Mouse (Mus musculus) CH12.LX (cell line): ENCODE data around the gene 2810004N23Rik. TPM values are rescaled to one million over a fixed set of nuclear protein-coding genes. Genes with fewer than 3 reads are reported as not detected.

Experiments used
- DNase-seq: peaks from one replicate; pipeline ENCODE4 v3.0.0-alpha.2; 2013; ENCODE audit errors: extremely low read depth
- H3K27ac ChIP-seq: 2 replicates; pipeline ENCODE4 v1.5.1; 2012; ENCODE audit warnings: low read depth, mild to moderate bottlenecking, control low read depth, moderate library complexity; ENCODE audit not compliant: insufficient read depth
- H3K27me3 ChIP-seq: replicated peaks from 2 replicates; pipeline ENCODE3; 2012; ENCODE audit warnings: inconsistent platforms
- H3K36me3 ChIP-seq, 2 experiments: replicated peaks in 1 of 2; 2 replicates each; pipeline versions ENCODE3 to v1.6.1; 2012; ENCODE audit warnings: inconsistent platforms in 1 of 2, low read length in 1 of 2, mild to moderate bottlenecking in 1 of 2, mixed read lengths in 1 of 2, moderate library complexity in 1 of 2; ENCODE audit not compliant: control insufficient read depth in 1 of 2, insufficient read depth in 1 of 2
- H3K4me1 ChIP-seq, 2 experiments: 2 replicates each; pipeline ENCODE4 v1.6.1; 2012; ENCODE audit warnings: inconsistent platforms in 1 of 2, moderate library complexity in 1 of 2; ENCODE audit not compliant: insufficient read depth in 2 of 2, control insufficient read depth in 1 of 2
- H3K4me2 ChIP-seq: 2 replicates; pipeline ENCODE4 v1.6.1; 2012; ENCODE audit warnings: low read depth, mild to moderate bottlenecking, control low read depth; ENCODE audit not compliant: poor library complexity, insufficient read depth, severe bottlenecking
- H3K4me3 ChIP-seq, 3 experiments: fragments of 150-350 bp in 1 of 3; sonication (generic) in 1 of 3; replicated peaks in 1 of 3; 2 replicates each; pipeline versions ENCODE3 to v1.5.1; 2011 to 2012; ENCODE audit warnings: low read depth in 2 of 3, low read length in 2 of 3, mild to moderate bottlenecking in 2 of 3, moderate library complexity in 2 of 3, control low read depth in 1 of 3, improper control_type of control experiment in 1 of 3, inconsistent platforms in 1 of 3, mixed read lengths in 1 of 3; ENCODE audit not compliant: poor library complexity in 1 of 3
- H3K79me2 ChIP-seq: replicated peaks from 2 replicates; pipeline ENCODE4 v1.6.1; 2012; ENCODE audit warnings: mild to moderate bottlenecking, moderate library complexity; ENCODE audit not compliant: control insufficient read depth, poor library complexity, insufficient read depth, severe bottlenecking; ENCODE audit errors: extremely low read depth
- H3K9ac ChIP-seq: 2 replicates; pipeline ENCODE4 v1.6.1; 2012; ENCODE audit warnings: low read depth, mild to moderate bottlenecking, control low read depth, moderate library complexity; ENCODE audit not compliant: insufficient read depth
- H3K9me3 ChIP-seq: replicated peaks from 2 replicates; pipeline ENCODE3; 2012; ENCODE audit warnings: low read length, inconsistent platforms, mixed read lengths
- CHD1 ChIP-seq: IDR thresholded peaks from 2 replicates; pipeline ENCODE4 v1.6.1; 2012; ENCODE audit warnings: low read depth, low read length, improper control_type of control experiment, inconsistent platforms
- EP300 ChIP-seq: IDR thresholded peaks from 2 replicates; pipeline ENCODE4 v1.6.1; 2011; ENCODE audit warnings: low read length, improper control_type of control experiment
- JUN ChIP-seq: IDR thresholded peaks from 2 replicates; pipeline ENCODE4 v1.6.1; 2011; ENCODE audit warnings: low read depth, mild to moderate bottlenecking, low read length, improper control_type of control experiment, moderate library complexity; ENCODE audit not compliant: insufficient read depth
- JUND ChIP-seq: conservative IDR thresholded peaks from 2 replicates; pipeline ENCODE4 v1.6.1; 2011; ENCODE audit warnings: low read depth, low read length, improper control_type of control experiment
- MAZ ChIP-seq: IDR thresholded peaks from 2 replicates; pipeline ENCODE4 v1.6.1; 2012; ENCODE audit warnings: low read depth, mild to moderate bottlenecking, inconsistent platforms, low read length, improper control_type of control experiment, moderate library complexity
- MXI1 ChIP-seq: IDR thresholded peaks from 2 replicates; pipeline ENCODE4 v1.6.1; 2011; ENCODE audit warnings: mild to moderate bottlenecking, low read depth, low read length, improper control_type of control experiment
- NELFE ChIP-seq: IDR thresholded peaks from 2 replicates; pipeline ENCODE4 v1.6.1; 2011; ENCODE audit warnings: low read depth, low read length, improper control_type of control experiment
- POLR2A ChIP-seq: IDR thresholded peaks from 2 replicates; pipeline ENCODE4 v1.6.1; 2011; ENCODE audit warnings: low read depth, mild to moderate bottlenecking, improper control_type of control experiment, low read length
- POLR2AphosphoS2 ChIP-seq: IDR thresholded peaks from 2 replicates; pipeline ENCODE4 v1.6.1; 2011; ENCODE audit warnings: low read depth, low read length, improper control_type of control experiment
- RAD21 ChIP-seq: IDR thresholded peaks from 2 replicates; pipeline ENCODE4 v1.6.1; 2011; ENCODE audit warnings: low read depth, mild to moderate bottlenecking, low read length, improper control_type of control experiment, moderate library complexity
- SMC3 ChIP-seq: IDR thresholded peaks from 2 replicates; pipeline ENCODE4 v1.6.1; 2011; ENCODE audit warnings: low read depth, low read length, improper control_type of control experiment
- TBP ChIP-seq: conservative IDR thresholded peaks from 2 replicates; pipeline ENCODE4 v1.6.1; 2011; ENCODE audit warnings: low read depth, low read length, improper control_type of control experiment
- TCF12 ChIP-seq: IDR thresholded peaks from 2 replicates; pipeline ENCODE4 v1.6.1; 2014; ENCODE audit warnings: low read depth, mild to moderate bottlenecking, inconsistent platforms, low read length, improper control_type of control experiment
- UBTF ChIP-seq: IDR thresholded peaks from 2 replicates; pipeline ENCODE4 v1.6.1; 2012; ENCODE audit warnings: low read depth, mild to moderate bottlenecking, inconsistent platforms, low read length, improper control_type of control experiment, moderate library complexity
- USF2 ChIP-seq: conservative IDR thresholded peaks from 2 replicates; pipeline ENCODE4 v1.6.1; 2011; ENCODE audit warnings: low read depth, low read length, improper control_type of control experiment
- ZC3H11A ChIP-seq: IDR thresholded peaks from 2 replicates; pipeline ENCODE4 v1.6.1; 2012; ENCODE audit warnings: low read depth, mild to moderate bottlenecking, inconsistent platforms, low read length, improper control_type of control experiment
- ZMIZ1 ChIP-seq: IDR thresholded peaks from 2 replicates; pipeline ENCODE4 v1.6.1; 2012; ENCODE audit warnings: low read depth, mild to moderate bottlenecking, inconsistent platforms, low read length, improper control_type of control experiment
- dilution Hi-C: fragments of 300-500 bp; cut with MboI; formaldehyde crosslinking; loops from 2 replicates; pipeline ENCODE4 v1.14.3; 2020; ENCODE audit warnings: low sequenced_read_pairs; ENCODE audit not compliant: extremely low pct_unique_long_range_greater_than_20kb, extremely low pct_ligation_motif_present
- in situ Hi-C: fragments of 300-500 bp; cut with MboI; formaldehyde crosslinking; loops from 3 replicates; pipeline ENCODE4 v1.14.3; 2019; ENCODE audit warnings: low sequenced_read_pairs, low pct_ligation_motif_present, low pct_unique_long_range_greater_than_20kb, mixed read lengths
- polyA plus RNA-seq: library from polyadenylated mRNA; unstranded; fragments of >175 nt; gene quantifications from 2 replicates; pipeline ENCODE4 v1.2.1, GENCODE M21; 2012; ENCODE audit warnings: low read depth; ENCODE audit not compliant: insufficient read length
- total RNA-seq, 2 experiments: library from RNA; depleted of rRNA; stranded (reverse); fragments of 300-350 nt in 1 of 2; fragments of >200 nt in 1 of 2; gene quantifications; 2 replicates each; pipeline ENCODE4 v1.2.3; 2012 to 2014

The 2810004N23Rik gene
- total and polyA plus RNA-seq, 3 experiments, result 45.1 to 75.7 (median 47.6) TPM

DNA sequence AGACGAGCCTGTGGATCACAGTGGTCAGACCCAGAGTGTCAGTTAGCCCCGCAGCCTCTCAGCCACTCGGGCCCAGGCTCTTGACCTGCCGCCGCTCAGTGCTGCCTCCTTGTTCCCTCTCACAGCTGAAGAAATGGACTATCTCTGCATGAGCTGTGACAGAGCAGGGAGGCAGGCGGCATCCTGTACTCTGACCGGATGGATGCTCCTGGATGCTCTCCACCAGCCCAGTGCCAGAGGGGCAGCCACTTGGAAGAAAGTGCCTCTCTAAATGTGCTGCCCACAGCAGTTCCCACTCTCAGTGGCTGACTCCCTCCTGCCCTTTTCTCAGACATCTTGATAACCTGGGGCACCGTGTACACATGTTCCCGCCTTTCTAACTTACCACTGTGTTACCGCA lies 21.1 kb downstream of the 2810004N23Rik start:
- Histone ChIP-seq H3K9me3 (no peaks in the 10 kb centered on the region), H3K9ac (no peak overlapping the region), H3K4me2 (no peak overlapping the region), H3K27me3 (no peaks in the 10 kb centered on the region), H3K27ac (no peak overlapping the region), H3K4me1 (peaks cover 3 to 14% of the 10 kb centered on the region in 2 experiments; a peak in 2 of 4 replicates), H3K79me2 (no peaks in the 10 kb centered on the region), H3K36me3 (peaks cover 40 to 84% of the 10 kb centered on the region in 2 experiments), H3K4me3 (no peak overlapping the region)
- in situ Hi-C loops (no loop called here), dilution Hi-C loops (no loop called here)
- no peak for TF ChIP-seq NELFE
- TF ChIP-seq CHD1, result no peak
- TF ChIP-seq JUND, result no peak
- TF ChIP-seq JUN, result no peak
- TF ChIP-seq TCF12, result no peak
- no peak for TF ChIP-seq USF2
- TF ChIP-seq MXI1, result no peak
- TF ChIP-seq MAZ, result no peak
- TF ChIP-seq UBTF, result no peak
- no peak for TF ChIP-seq ZMIZ1
- TF ChIP-seq RAD21, result no peak
- no peak for DNase-seq

DNA sequence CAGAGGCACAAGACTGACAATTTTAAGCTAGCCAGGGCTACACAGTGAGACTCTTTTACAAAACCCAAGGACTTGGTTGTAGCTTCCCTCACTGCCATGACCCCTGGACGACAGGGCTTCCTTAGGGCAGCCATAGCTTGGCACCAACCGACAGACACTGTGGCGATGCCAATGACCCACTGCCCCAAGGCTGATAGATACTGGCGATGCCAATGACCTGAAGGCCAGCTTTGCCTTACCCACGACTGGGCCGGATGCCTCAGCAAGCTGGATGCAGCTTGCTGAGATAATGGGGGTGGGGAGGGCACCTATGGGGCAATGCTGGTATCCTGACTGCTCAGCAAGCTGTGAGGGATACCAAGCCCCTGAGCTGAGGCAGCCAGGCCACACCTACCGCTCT lies 22.0 kb downstream of the 2810004N23Rik start:
- Histone ChIP-seq H3K9me3 (no peaks in the 10 kb centered on the region), H3K79me2 (no peaks in the 10 kb centered on the region), H3K4me3 (no peak overlapping the region), H3K36me3 (peaks cover 40 to 86% of the 10 kb centered on the region in 2 experiments), H3K27me3 (no peaks in the 10 kb centered on the region), H3K27ac (no peak overlapping the region), H3K9ac (no peak overlapping the region), H3K4me2 (no peak overlapping the region), H3K4me1 (peaks cover 3 to 14% of the 10 kb centered on the region in 2 experiments; a peak in 2 of 4 replicates)
- no peak for TF ChIP-seq SMC3
- TF ChIP-seq RAD21, result no peak
- no peak for TF ChIP-seq TBP
- TF ChIP-seq MAZ, result no peak
- TF ChIP-seq ZC3H11A, result no peak
- no peak for TF ChIP-seq POLR2AphosphoS2
- TF ChIP-seq EP300, result no peak
- TF ChIP-seq POLR2A, result no peak
- in situ Hi-C loops (no loop called here), dilution Hi-C loops (no loop called here)
- no peak for DNase-seq
